Mouse (Mus musculus) G1E (cell line): ENCODE data around the gene Tesk1. TPM values are rescaled to one million over a fixed set of nuclear protein-coding genes. Genes with fewer than 3 reads are reported as not detected.

Experiments used
- ATAC-seq: 2 replicates; pipeline ENCODE4 v1.8.0; 2016; ENCODE audit warnings: mild to moderate bottlenecking; ENCODE audit not compliant: insufficient number of reproducible peaks, poor library complexity, low FRiP score, severe bottlenecking; ENCODE audit errors: extremely low read depth
- DNase-seq: peaks from one replicate; pipeline ENCODE4 v3.0.0; 2012; ENCODE audit warnings: low spot score
- H3K27me3 ChIP-seq: 2 replicates; pipeline ENCODE4 v1.6.1; 2012; ENCODE audit warnings: mild to moderate bottlenecking, low read length, inconsistent platforms; ENCODE audit not compliant: insufficient read depth
- H3K36me3 ChIP-seq: replicated peaks from 2 replicates; pipeline ENCODE3; 2012; ENCODE audit warnings: mild to moderate bottlenecking, inconsistent platforms
- H3K4me1 ChIP-seq: 2 replicates; pipeline ENCODE4 v1.6.1; 2012; ENCODE audit warnings: low read depth, low read length, inconsistent platforms, mixed read lengths; ENCODE audit not compliant: insufficient read depth
- H3K4me3 ChIP-seq: 2 replicates; pipeline ENCODE4 v1.5.1; 2012; ENCODE audit warnings: low read depth, mild to moderate bottlenecking, inconsistent platforms, low read length, moderate library complexity, mixed read lengths
- H3K9me3 ChIP-seq: replicated peaks from 2 replicates; pipeline ENCODE4 v1.6.1; 2012; ENCODE audit warnings: inconsistent platforms
- CTCF ChIP-seq: IDR thresholded peaks from 2 replicates; pipeline ENCODE4 v1.5.1; 2012; ENCODE audit warnings: low read depth, low read length, inconsistent platforms, mixed read lengths
- GATA1 ChIP-seq: IDR thresholded peaks from 2 replicates; pipeline ENCODE4 v1.6.1; 2012; ENCODE audit warnings: borderline replicate concordance, low read length, inconsistent platforms, mixed read lengths
- GATA2 ChIP-seq: IDR thresholded peaks from 2 replicates; pipeline ENCODE4 v1.6.1; 2012; ENCODE audit warnings: low read depth, low read length, inconsistent platforms, borderline replicate concordance
- POLR2AphosphoS5 ChIP-seq: IDR thresholded peaks from 2 replicates; pipeline ENCODE4 v1.6.1; 2012; ENCODE audit warnings: low read depth, low read length, inconsistent platforms; ENCODE audit not compliant: insufficient replicate concordance
- TAL1 ChIP-seq: conservative IDR thresholded peaks from 2 replicates; pipeline ENCODE4 v1.6.1; 2012; ENCODE audit warnings: low read depth, low read length, inconsistent platforms, mixed read lengths
- polyA plus RNA-seq: library from polyadenylated mRNA; stranded (reverse); fragments of >175 nt; gene quantifications from 2 replicates; pipeline ENCODE4 v1.2.3, GENCODE M21; 2012
- total RNA-seq, 2 experiments: library from RNA; stranded (forward) in 1 of 2; stranded (reverse) in 1 of 2; fragments of 200-1000 nt in 1 of 2; fragments of >200 nt in 1 of 2; fragmentation: Nextera tagmentation in 1 of 2; gene quantifications; 2 replicates each; pipeline ENCODE4 v1.2.3; 2014 to 2017

The Tesk1 gene
- total and polyA plus RNA-seq, 3 experiments = 8.7 to 55.8 (median 26.3) TPM

GRCm38 (mm10) chr4:43399391-43400131 is 42.2 kb upstream of the Tesk1 start:
- no peak for TF ChIP-seq CTCF
- TF ChIP-seq POLR2AphosphoS5 = no peak
- no peak for TF ChIP-seq GATA1
- TF ChIP-seq GATA2 = no peak
- no peak for TF ChIP-seq TAL1
- Histone ChIP-seq H3K9me3 (no peaks in the 10 kb centered on the region), H3K27me3 (peaks cover 54% of the 10 kb centered on the region), H3K36me3 (no peaks in the 10 kb centered on the region), H3K4me1 (no peaks in the 10 kb centered on the region; the same call in 1 of the 2 replicates), H3K4me3 (no peak overlapping the region)
- no peak for DNase-seq
- no peak for ATAC-seq

GRCm38 (mm10) chr4:43400976-43401375 is 40.8 kb upstream of the Tesk1 start:
- no peak for ATAC-seq
- TF ChIP-seq GATA2 (no peak), TAL1 (no peak), CTCF (no peak)
- Histone ChIP-seq H3K27me3 (peaks cover 59% of the 10 kb centered on the region), H3K4me1 (no peaks in the 10 kb centered on the region; the same call in 1 of the 2 replicates), H3K9me3 (no peaks in the 10 kb centered on the region), H3K36me3 (no peaks in the 10 kb centered on the region), H3K4me3 (no peak overlapping the region)
- no peak for DNase-seq

- Histone ChIP-seq H3K27me3 (peaks cover 62% of the 10 kb centered on the region), H3K9me3 (no peaks in the 10 kb centered on the region), H3K4me3 (no peak overlapping the region), H3K4me1 (peaks cover 4% of the 10 kb centered on the region; the same call in 1 of the 2 replicates), H3K36me3 (no peaks in the 10 kb centered on the region)
- no peak for ATAC-seq
- no peak for DNase-seq
- TF ChIP-seq TAL1 (no peak), CTCF (no peak), POLR2AphosphoS5 (no peak), GATA1 (no peak), GATA2 (no peak)
Measured at GRCm38 (mm10) chr4:43401486-43401885, 40.3 kb upstream of the Tesk1 start.

DNA sequence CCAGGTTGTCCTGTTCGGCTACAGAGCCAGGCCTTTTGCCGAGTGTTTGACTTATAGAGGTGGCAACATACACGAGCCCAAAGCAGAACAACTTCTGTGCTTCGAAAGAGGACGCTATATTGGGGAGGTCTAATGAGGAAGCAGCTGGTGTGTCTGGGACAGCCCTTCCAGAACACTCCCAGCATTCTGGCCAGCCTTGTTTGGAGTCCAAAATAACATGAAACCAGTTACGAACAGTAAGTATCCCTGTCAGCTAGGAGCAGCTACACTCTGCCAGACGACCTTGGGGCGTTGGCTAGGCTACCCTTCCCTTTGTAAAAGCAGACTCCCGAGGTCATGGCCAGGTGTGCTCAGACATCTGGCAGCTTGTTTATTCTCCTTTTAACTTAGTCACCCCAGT is 39.5 kb upstream of the Tesk1 start:
- no peaks in the 10 kb centered on the region for H3K9me3 ChIP-seq
- DNase-seq (no peak), ATAC-seq (no peak)
- TF ChIP-seq CTCF (no peak), GATA1 (no peak), GATA2 (no peak)
- H3K36me3 ChIP-seq = no peaks in the 10 kb centered on the region
- H3K27me3 ChIP-seq = peaks cover 69% of the 10 kb centered on the region
- H3K4me1 ChIP-seq = peaks cover 4% of the 10 kb centered on the region; the same call in 1 of the 2 replicates
- no peak overlapping the region for H3K4me3 ChIP-seq

DNA sequence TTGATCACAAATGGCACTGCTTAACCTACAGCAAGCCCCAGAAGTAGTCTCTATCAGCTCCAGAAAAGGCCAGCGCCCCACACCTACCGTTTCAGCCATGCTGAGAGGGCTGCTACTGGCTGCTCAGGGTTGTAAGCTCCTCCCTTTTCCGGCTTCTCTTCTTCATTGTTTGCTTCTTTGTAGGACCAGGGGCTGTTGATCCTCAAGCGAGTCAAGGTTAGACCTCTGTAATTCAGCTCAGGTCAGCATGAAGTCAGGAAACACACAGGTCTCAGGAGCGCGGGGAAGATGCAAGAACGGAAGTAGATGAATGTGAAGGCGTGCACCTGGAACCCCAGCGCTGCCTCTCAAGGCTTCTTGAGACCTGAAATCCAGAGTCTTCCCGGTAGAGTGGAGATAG is 37.0 kb upstream of the Tesk1 start:
- Histone ChIP-seq H3K27me3 (peaks cover 63% of the 10 kb centered on the region), H3K4me3 (no peak overlapping the region), H3K36me3 (no peaks in the 10 kb centered on the region), H3K9me3 (no peaks in the 10 kb centered on the region), H3K4me1 (peaks cover 4% of the 10 kb centered on the region; the same call in 1 of the 2 replicates)
- no peak for DNase-seq
- no peak for ATAC-seq
- TF ChIP-seq GATA2 (no peak), TAL1 (no peak), POLR2AphosphoS5 (no peak), CTCF (no peak), GATA1 (no peak)

- no peak for ATAC-seq
- TF ChIP-seq GATA2 = no peak
- no peak for TF ChIP-seq POLR2AphosphoS5
- TF ChIP-seq TAL1 = no peak
- no peak for TF ChIP-seq CTCF
- TF ChIP-seq GATA1 = no peak
- no peak overlapping the region for H3K4me3 ChIP-seq
Measured at GRCm38 (mm10) chr4:43406162-43406971, 35.4 kb upstream of the Tesk1 start.

More at GRCm38 (mm10) chr4:43406162-43406971, 35.4 kb upstream of the Tesk1 start:
- H3K27me3 ChIP-seq = peaks cover 52% of the 10 kb centered on the region
- peaks cover 7% of the 10 kb centered on the region for H3K4me1 ChIP-seq
- no peaks in the 10 kb centered on the region for H3K9me3 ChIP-seq
- no peak for DNase-seq
- H3K36me3 ChIP-seq = no peaks in the 10 kb centered on the region
